Mouse (Mus musculus) ES-Bruce4 (cell line): ENCODE measurements around the gene Dok3.

Experiments
- CTCF ChIP-seq: IDR thresholded peaks from one replicate; pipeline ENCODE4 v1.8.1; 2011; ENCODE audit warnings: low read depth, low read length
- POLR2A ChIP-seq: IDR thresholded peaks from one replicate; pipeline ENCODE4 v1.8.1; 2011; ENCODE audit warnings: low read length; ENCODE audit not compliant: insufficient read depth

GRCm38 (mm10) chr13:55496661-55497060 is 32.4 kb downstream of the Dok3 start:
- TF ChIP-seq CTCF = no peak
- TF ChIP-seq POLR2A = no peak
